Mouse (Mus musculus): Measurements from ENCODE around the gene Ankrd11. TPM values are rescaled to one million over a fixed set of nuclear protein-coding genes. Genes with fewer than 3 reads are reported as not detected.
"Not testable (repeated sequence)": the region's sequence is repeated elsewhere in the genome, so short reads cannot be mapped to it uniquely, and the experiment has no call there.

Gene Ankrd11
- polyA plus RNA-seq, 1 experiment from 2014 or later: 47.4 TPM

DNA sequence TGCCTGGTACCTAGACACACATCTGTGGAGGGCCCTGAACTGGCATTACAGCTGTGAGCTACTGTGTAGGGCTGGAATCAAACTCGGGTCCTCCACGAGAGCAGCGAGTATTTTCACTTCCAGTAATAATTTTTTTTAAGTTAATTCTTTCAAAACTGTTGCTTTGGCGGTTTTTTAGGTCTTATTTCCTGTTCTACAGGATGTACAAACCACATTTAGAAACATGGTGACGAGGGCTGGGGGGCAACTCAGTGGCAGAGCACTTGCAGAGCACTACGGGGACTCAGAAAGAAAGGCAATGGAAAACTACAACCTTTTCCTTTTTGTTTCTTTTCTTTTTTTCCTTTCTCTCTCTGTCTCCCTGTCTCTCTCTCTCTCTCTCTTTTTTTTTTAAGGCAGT lies 7.9 kb downstream of the Ankrd11 start:
- Histone ChIP-seq H3K27ac (ENCODE audit: low read depth) (no peak overlapping the region), H3K36me3 (ENCODE audit: control insufficient read depth, insufficient read depth, low read length) (no peaks in the 10 kb centered on the region), H3K27me3 (replicated peaks; ENCODE audit: control insufficient read depth, insufficient read depth, low read length) (no peaks in the 10 kb centered on the region), H3K4me2 (ENCODE audit: low read length) (no peak overlapping the region), H3K9ac (ENCODE audit: low read length) (no peak overlapping the region), H3K4me3 (ENCODE audit: low read depth, low read length) (no peak overlapping the region), H3K4me1 (replicated peaks; ENCODE audit: control insufficient read depth, insufficient read depth, low read length) (peaks cover 9% of the 10 kb centered on the region), H3K9me3 (ENCODE audit: control insufficient read depth, low read length) (no peaks in the 10 kb centered on the region)
- DNase-seq (ENCODE audit: low spot score) (no peak), ATAC-seq (replicated peaks; ENCODE audit: low FRiP score, low TSS enrichment, low read depth) (no peak)
- 84% methylated on average over 6 of the region's 6 CpGs for WGBS

DNA sequence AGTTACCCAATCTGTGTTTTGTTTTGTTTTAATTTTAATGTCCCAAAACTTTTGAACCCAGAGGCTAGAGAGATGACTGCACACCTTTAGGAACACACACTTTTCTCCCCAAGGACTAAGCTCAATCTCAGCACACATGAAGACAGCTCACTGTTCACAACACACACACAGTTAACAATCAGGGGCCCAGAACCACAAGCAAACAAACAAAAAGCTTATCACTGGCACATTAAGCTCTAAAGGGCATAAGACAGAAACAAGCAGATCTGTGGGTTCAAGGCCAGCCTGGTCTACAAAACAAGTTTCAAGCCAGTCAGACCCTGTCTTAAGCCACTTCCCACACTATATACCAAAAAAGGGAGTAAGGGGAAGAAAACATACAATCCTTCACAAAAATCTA lies 8.6 kb downstream of the Ankrd11 start:
- no peaks in the 10 kb centered on the region for H3K27me3 ChIP-seq (replicated peaks; ENCODE audit: control insufficient read depth, insufficient read depth, low read length)
- H3K36me3 ChIP-seq (ENCODE audit: control insufficient read depth, insufficient read depth, low read length): no peaks in the 10 kb centered on the region
- no peak overlapping the region for H3K27ac ChIP-seq (ENCODE audit: low read depth)
- no peak for ATAC-seq (replicated peaks; ENCODE audit: low FRiP score, low TSS enrichment, low read depth)
- H3K4me2 ChIP-seq (ENCODE audit: low read length): no peak overlapping the region
- H3K4me1 ChIP-seq (replicated peaks; ENCODE audit: control insufficient read depth, insufficient read depth, low read length): peaks cover 9% of the 10 kb centered on the region
- no peak overlapping the region for H3K4me3 ChIP-seq (ENCODE audit: low read depth, low read length)
- H3K9ac ChIP-seq (ENCODE audit: low read length): no peak overlapping the region
- no peaks in the 10 kb centered on the region for H3K9me3 ChIP-seq (ENCODE audit: control insufficient read depth, low read length)
- DNase-seq (ENCODE audit: low spot score): no peak

DNA sequence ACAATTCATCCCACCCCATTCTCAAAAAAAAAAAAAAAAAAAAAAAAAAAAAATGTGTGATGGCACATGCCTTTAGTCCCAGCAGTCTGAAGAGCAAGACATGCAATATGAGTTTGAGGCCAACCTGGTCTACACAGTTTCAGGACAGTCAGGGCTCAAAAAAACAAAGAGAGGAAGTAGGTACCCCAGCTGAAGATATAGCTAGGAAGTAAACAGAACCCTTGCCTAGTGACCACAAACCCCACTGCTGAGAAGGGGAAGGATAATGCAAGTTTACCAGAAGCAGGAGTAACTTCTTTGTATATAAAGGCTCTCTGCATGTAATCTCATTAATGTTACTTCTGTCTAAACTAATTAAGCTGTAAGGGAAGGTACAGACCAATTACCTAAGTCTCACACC lies 9.3 kb downstream of the Ankrd11 start:
- Histone ChIP-seq H3K9ac (ENCODE audit: low read length) (no peak overlapping the region), H3K4me1 (replicated peaks; ENCODE audit: control insufficient read depth, insufficient read depth, low read length) (peaks cover 9% of the 10 kb centered on the region), H3K4me2 (ENCODE audit: low read length) (no peak overlapping the region), H3K36me3 (ENCODE audit: control insufficient read depth, insufficient read depth, low read length) (no peaks in the 10 kb centered on the region), H3K4me3 (ENCODE audit: low read depth, low read length) (no peak overlapping the region), H3K9me3 (ENCODE audit: control insufficient read depth, low read length) (no peaks in the 10 kb centered on the region), H3K27me3 (replicated peaks; ENCODE audit: control insufficient read depth, insufficient read depth, low read length) (no peaks in the 10 kb centered on the region), H3K27ac (ENCODE audit: low read depth) (no peak overlapping the region)
- ATAC-seq (replicated peaks; ENCODE audit: low FRiP score, low TSS enrichment, low read depth): no peak
- DNase-seq (ENCODE audit: low spot score): no peak

DNA sequence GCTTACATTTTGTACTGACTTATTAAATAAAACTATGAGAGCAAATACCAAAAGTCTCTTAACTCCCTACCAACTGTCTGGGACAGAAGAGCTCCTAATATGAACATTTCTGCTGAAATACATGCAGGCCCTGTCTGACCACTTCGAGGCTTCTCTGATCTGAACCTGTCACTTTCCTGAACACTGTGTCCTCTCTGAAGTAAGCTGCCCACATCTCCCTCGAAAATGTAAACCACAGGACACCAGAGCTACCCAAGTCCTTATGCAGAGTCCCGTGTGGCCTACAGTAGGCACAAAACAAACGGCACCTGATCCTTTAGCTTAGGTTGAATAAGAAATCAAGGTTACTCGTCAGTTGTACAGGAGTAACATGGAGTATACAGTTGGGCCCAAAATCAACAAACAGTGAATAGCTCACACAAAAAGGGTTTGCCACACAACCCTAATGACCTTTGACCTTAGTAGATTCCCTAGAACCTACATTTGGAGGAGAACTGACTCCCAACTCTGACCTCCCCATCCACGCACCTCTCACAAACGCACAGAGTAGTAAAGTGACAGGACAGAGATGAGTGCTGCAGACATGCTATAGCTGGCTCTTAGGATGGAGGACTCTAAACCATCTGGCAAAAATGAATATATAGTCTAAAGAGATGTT lies 10.6 kb downstream of the Ankrd11 start:
- H3K4me1 ChIP-seq (replicated peaks; ENCODE audit: control insufficient read depth, insufficient read depth, low read length): no peaks in the 10 kb centered on the region; the same call in 1 of the 2 replicates
- H3K36me3 ChIP-seq (ENCODE audit: control insufficient read depth, insufficient read depth, low read length): no peaks in the 10 kb centered on the region
- H3K27ac ChIP-seq (ENCODE audit: low read depth): no peak overlapping the region
- DNase-seq (ENCODE audit: low spot score) (no peak), ATAC-seq (replicated peaks; ENCODE audit: low FRiP score, low TSS enrichment, low read depth) (no peak)
- H3K4me3 ChIP-seq (ENCODE audit: low read depth, low read length): no peak overlapping the region
- no peak overlapping the region for H3K4me2 ChIP-seq (ENCODE audit: low read length)
- no peaks in the 10 kb centered on the region for H3K9me3 ChIP-seq (ENCODE audit: control insufficient read depth, low read length)
- no peaks in the 10 kb centered on the region for H3K27me3 ChIP-seq (replicated peaks; ENCODE audit: control insufficient read depth, insufficient read depth, low read length)
- 86% methylated on average over 7 of the region's 7 CpGs for WGBS
- H3K9ac ChIP-seq (ENCODE audit: low read length): no peak overlapping the region

DNA sequence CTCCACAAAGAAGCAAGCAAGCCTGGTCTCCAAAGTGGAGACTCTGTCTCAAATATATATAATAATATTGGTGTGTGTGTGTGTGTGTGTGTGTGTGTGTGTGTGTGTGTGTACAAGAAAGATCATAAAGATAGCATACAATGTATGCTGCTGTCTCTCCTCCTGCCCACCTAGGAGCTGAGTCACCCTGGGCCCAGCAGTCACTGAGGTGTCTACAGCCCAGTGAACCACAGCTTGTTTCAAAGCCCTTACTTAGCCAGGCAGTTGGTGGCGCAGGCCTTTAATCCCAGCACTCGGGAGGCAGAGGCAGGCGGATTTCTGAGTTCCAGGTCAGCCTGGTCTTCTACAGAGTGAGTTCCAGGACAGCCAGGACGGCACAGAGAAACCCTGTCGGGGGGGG lies 12.0 kb downstream of the Ankrd11 start:
- WGBS: 85% methylated on average over 5 of the region's 5 CpGs
- H3K4me2 ChIP-seq (ENCODE audit: low read length); H3K4me3 ChIP-seq (ENCODE audit: low read depth, low read length); H3K27me3 ChIP-seq (replicated peaks; ENCODE audit: control insufficient read depth, insufficient read depth, low read length); H3K9ac ChIP-seq (ENCODE audit: low read length); H3K36me3 ChIP-seq (ENCODE audit: control insufficient read depth, insufficient read depth, low read length); ATAC-seq (replicated peaks; ENCODE audit: low FRiP score, low TSS enrichment, low read depth); H3K9me3 ChIP-seq (ENCODE audit: control insufficient read depth, low read length); H3K4me1 ChIP-seq (replicated peaks; ENCODE audit: control insufficient read depth, insufficient read depth, low read length); DNase-seq (ENCODE audit: low spot score); H3K27ac ChIP-seq (ENCODE audit: low read depth): not testable (repeated sequence)

DNA sequence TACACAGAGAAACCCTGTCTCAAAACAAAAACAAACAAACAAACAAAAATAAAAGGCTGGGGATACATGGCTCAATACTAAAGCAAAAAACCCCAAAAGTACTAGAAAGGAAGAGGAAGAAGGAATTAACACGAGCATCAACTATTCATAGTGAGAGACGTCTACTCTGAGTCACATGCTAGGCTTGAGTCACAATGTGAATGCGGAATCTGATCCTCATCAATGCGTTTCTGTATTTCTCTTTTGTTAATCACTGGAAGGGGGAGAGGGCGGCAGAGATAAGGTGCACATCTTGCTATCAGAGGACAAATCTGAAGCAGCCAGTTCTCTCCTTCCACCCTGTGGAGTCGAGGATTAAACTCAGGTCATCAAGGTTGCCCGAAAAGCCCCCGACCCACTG lies 14.3 kb downstream of the Ankrd11 start:
- ATAC-seq (replicated peaks; ENCODE audit: low FRiP score, low TSS enrichment, low read depth): no peak
- H3K4me1 ChIP-seq (replicated peaks; ENCODE audit: control insufficient read depth, insufficient read depth, low read length): no peaks in the 10 kb centered on the region
- no peaks in the 10 kb centered on the region for H3K27me3 ChIP-seq (replicated peaks; ENCODE audit: control insufficient read depth, insufficient read depth, low read length)
- no peak for DNase-seq (ENCODE audit: low spot score)
- no peak overlapping the region for H3K4me2 ChIP-seq (ENCODE audit: low read length)
- WGBS: 92% methylated on average over 8 of the region's 8 CpGs
- no peaks in the 10 kb centered on the region for H3K9me3 ChIP-seq (ENCODE audit: control insufficient read depth, low read length)
- H3K27ac ChIP-seq (ENCODE audit: low read depth): no peak overlapping the region
- no peak overlapping the region for H3K9ac ChIP-seq (ENCODE audit: low read length)
- H3K36me3 ChIP-seq (ENCODE audit: control insufficient read depth, insufficient read depth, low read length): 0 out of 2 replicates have a peak, but pooled peaks cover 3% of the 10 kb centered on the region
- no peak overlapping the region for H3K4me3 ChIP-seq (ENCODE audit: low read depth, low read length)

DNA sequence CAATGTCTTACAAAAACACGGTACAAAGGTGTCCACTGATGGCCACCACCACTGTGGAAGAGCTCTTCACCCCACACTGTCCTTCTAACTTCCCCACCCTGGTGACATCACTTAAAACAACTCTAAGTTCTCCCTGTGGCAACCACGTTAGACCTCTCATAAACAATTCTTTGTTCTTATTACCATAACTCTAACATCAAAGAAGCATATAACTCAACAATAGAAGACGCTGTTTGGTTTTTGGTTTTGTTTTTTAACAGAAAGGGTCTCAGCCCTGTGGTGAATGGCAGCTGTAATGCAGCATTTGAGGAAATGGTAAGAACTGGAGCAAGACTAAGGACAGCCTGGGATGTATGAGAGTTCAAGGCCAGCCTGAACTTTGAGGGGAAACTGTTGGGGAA lies 16.1 kb downstream of the Ankrd11 start:
- 0 out of 2 replicates have a peak, but pooled peaks cover 3% of the 10 kb centered on the region for H3K36me3 ChIP-seq (ENCODE audit: control insufficient read depth, insufficient read depth, low read length)
- H3K4me1 ChIP-seq (replicated peaks; ENCODE audit: control insufficient read depth, insufficient read depth, low read length): 0 out of 2 replicates have a peak, but pooled peaks cover under 1% of the 10 kb centered on the region
- no peak overlapping the region for H3K4me3 ChIP-seq (ENCODE audit: low read depth, low read length)
- no peak overlapping the region for H3K4me2 ChIP-seq (ENCODE audit: low read length)
- DNase-seq (ENCODE audit: low spot score) (no peak), ATAC-seq (replicated peaks; ENCODE audit: low FRiP score, low TSS enrichment, low read depth) (no peak)
- no peak overlapping the region for H3K27ac ChIP-seq (ENCODE audit: low read depth)
- no peak overlapping the region for H3K9ac ChIP-seq (ENCODE audit: low read length)
- 81% methylated on average over 3 of the region's 3 CpGs for WGBS
- H3K9me3 ChIP-seq (ENCODE audit: control insufficient read depth, low read length): no peaks in the 10 kb centered on the region
- no peaks in the 10 kb centered on the region for H3K27me3 ChIP-seq (replicated peaks; ENCODE audit: control insufficient read depth, insufficient read depth, low read length)

DNA sequence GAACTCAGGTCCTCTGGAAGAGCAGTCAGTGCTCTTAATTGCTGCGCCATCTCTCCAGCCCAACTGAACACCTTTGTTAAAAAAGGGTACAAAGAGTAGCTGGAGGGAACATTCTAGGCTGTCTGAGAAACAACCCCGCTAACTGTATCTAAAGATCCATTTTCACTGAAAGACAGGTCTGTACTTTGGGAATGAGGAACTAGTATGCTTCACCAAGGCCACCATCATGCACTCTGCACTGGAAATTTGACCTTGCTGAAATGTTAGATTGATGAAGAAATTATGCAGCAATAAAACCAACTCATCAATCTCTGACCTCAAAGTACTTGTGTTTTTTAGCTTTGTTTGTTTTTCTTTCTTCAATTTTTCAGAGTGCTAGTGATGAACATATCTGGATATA lies 17.9 kb downstream of the Ankrd11 start:
- WGBS: 98% methylated on average over 2 of the region's 2 CpGs
- ATAC-seq (replicated peaks; ENCODE audit: low FRiP score, low TSS enrichment, low read depth) (no peak), DNase-seq (ENCODE audit: low spot score) (no peak)
- Histone ChIP-seq H3K4me1 (replicated peaks; ENCODE audit: control insufficient read depth, insufficient read depth, low read length) (0 out of 2 replicates have a peak, but pooled peaks cover 6% of the 10 kb centered on the region), H3K27me3 (replicated peaks; ENCODE audit: control insufficient read depth, insufficient read depth, low read length) (no peaks in the 10 kb centered on the region), H3K27ac (ENCODE audit: low read depth) (no peak overlapping the region), H3K36me3 (ENCODE audit: control insufficient read depth, insufficient read depth, low read length) (0 out of 2 replicates have a peak, but pooled peaks cover 3% of the 10 kb centered on the region), H3K9ac (ENCODE audit: low read length) (no peak overlapping the region), H3K9me3 (ENCODE audit: control insufficient read depth, low read length) (no peaks in the 10 kb centered on the region), H3K4me2 (ENCODE audit: low read length) (no peak overlapping the region), H3K4me3 (ENCODE audit: low read depth, low read length) (no peak overlapping the region)

DNA sequence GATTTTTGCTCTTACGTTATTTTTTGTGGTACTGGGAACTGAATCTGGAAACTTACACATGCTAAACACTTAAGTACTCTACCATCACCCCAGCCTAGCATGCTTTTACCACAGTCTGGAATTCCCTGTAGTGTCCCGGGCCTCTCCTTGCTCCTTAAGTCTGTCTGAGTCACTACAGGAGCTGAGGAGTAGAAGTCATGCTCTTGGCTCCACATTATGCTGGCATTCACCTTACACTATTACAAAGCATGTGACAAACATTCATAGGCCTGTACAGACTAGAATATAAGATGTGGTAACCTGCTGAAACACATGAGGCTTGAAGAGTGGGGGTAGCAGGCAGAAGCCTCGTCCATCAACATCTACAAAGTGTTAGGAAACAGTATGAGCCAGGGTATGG lies 19.4 kb downstream of the Ankrd11 start:
- WGBS: 88% methylated on average over 3 of the region's 3 CpGs
- no peak for ATAC-seq (replicated peaks; ENCODE audit: low FRiP score, low TSS enrichment, low read depth)

More for the DNA sequence above, 19.4 kb downstream of the Ankrd11 start:
- Histone ChIP-seq H3K9me3 (ENCODE audit: control insufficient read depth, low read length) (no peaks in the 10 kb centered on the region), H3K27me3 (replicated peaks; ENCODE audit: control insufficient read depth, insufficient read depth, low read length) (no peaks in the 10 kb centered on the region), H3K27ac (ENCODE audit: low read depth) (no peak overlapping the region), H3K4me2 (ENCODE audit: low read length) (no peak overlapping the region), H3K36me3 (ENCODE audit: control insufficient read depth, insufficient read depth, low read length) (0 out of 2 replicates have a peak, but pooled peaks cover 3% of the 10 kb centered on the region), H3K4me3 (ENCODE audit: low read depth, low read length) (no peak overlapping the region), H3K4me1 (replicated peaks; ENCODE audit: control insufficient read depth, insufficient read depth, low read length) (peaks cover 12% of the 10 kb centered on the region), H3K9ac (ENCODE audit: low read length) (no peak overlapping the region)
- DNase-seq (ENCODE audit: low spot score): no peak
